Mouse (Mus musculus) midbrain, postnatal 0 days (tissue): ENCODE measurements at regions not wholly inside any gene's neighbourhood (a gene's known extent, or its start where the extent isn't known, plus 50 kb on each side); places are given as distances from the start of the nearest gene placed in this dataset.

Experiments used
- ATAC-seq: fragments of 200-750 bp; cut with Nextera tagmentation; 2 replicates; pipeline ENCODE4 v1.8.0; 2017; ENCODE audit warnings: moderate number of reproducible peaks, mild to moderate bottlenecking, moderate TSS enrichment, moderate library complexity; ENCODE audit not compliant: low FRiP score
- DNase-seq: peaks from one replicate; pipeline ENCODE4 v3.0.0-alpha.2; 2015; ENCODE audit warnings: low spot score
- H3K27ac ChIP-seq: fragments of 300-500 bp; sonication (generic); 2 replicates; pipeline ENCODE4 v1.5.1; 2014; ENCODE audit warnings: low read depth, mild to moderate bottlenecking, low read length, mixed read lengths
- H3K27me3 ChIP-seq: fragments of 300-500 bp; sonication (generic); 2 replicates; pipeline ENCODE4 v1.6.1; 2014; ENCODE audit warnings: low read length, control low read depth, mixed read lengths; ENCODE audit not compliant: insufficient read depth
- H3K36me3 ChIP-seq: fragments of 300-500 bp; sonication (generic); 2 replicates; pipeline ENCODE4 v1.6.1; 2014; ENCODE audit warnings: low read length, control low read depth, mixed read lengths; ENCODE audit not compliant: insufficient read depth
- H3K4me1 ChIP-seq: fragments of 300-500 bp; sonication (generic); 2 replicates; pipeline ENCODE4 v1.6.1; 2014; ENCODE audit warnings: mild to moderate bottlenecking, control low read depth, antibody characterized with exemption, low read length, mixed read lengths; ENCODE audit not compliant: insufficient read depth
- H3K4me2 ChIP-seq: fragments of 300-500 bp; sonication (generic); 2 replicates; pipeline ENCODE4 v1.6.1; 2014; ENCODE audit warnings: low read depth, mild to moderate bottlenecking, low read length, mixed read lengths; ENCODE audit not compliant: poor library complexity, severe bottlenecking
- H3K4me3 ChIP-seq: fragments of 300-500 bp; sonication (generic); 2 replicates; pipeline ENCODE4 v1.5.1; 2014; ENCODE audit warnings: low read depth, mild to moderate bottlenecking, low read length, moderate library complexity
- H3K9ac ChIP-seq: fragments of 300-500 bp; sonication (generic); replicated peaks from 2 replicates; pipeline ENCODE4 v1.6.1; 2014; ENCODE audit warnings: mild to moderate bottlenecking, low read length, moderate library complexity, mixed read lengths; ENCODE audit not compliant: poor library complexity, severe bottlenecking
- H3K9me3 ChIP-seq: fragments of 300-500 bp; sonication (generic); 2 replicates; pipeline ENCODE4 v1.6.1; 2016; ENCODE audit warnings: low read length, control low read depth
- CTCF ChIP-seq: IDR thresholded peaks from 2 replicates; pipeline ENCODE4 v1.5.1; 2016; ENCODE audit warnings: antibody characterized with exemption, mild to moderate bottlenecking
- WGBS: fragments of 180-500 bp; shearing (Covaris S2); extraction: QIAGEN DNeasy Blood & Tissue Kit; methylation state at CpG from one replicate; pipeline ENCODE4 v1.1.7; 2014; 5-methylcytosine and 5-hydroxymethylcytosine counted together

GRCm38 (mm10) chr15:28823526-28823925 is 620.0 kb downstream of the Dnah5 start:
- Histone ChIP-seq H3K36me3 (no peaks in the 10 kb centered on the region), H3K9ac (no peak overlapping the region), H3K9me3 (no peaks in the 10 kb centered on the region), H3K4me1 (no peaks in the 10 kb centered on the region), H3K4me2 (no peak overlapping the region), H3K27me3 (no peaks in the 10 kb centered on the region), H3K27ac (no peak overlapping the region), H3K4me3 (no peak overlapping the region)
- DNase-seq (no peak), ATAC-seq (no peak)
- 67% methylated on average over 2 of the region's 2 CpGs for WGBS
- TF ChIP-seq CTCF: no peak

DNA sequence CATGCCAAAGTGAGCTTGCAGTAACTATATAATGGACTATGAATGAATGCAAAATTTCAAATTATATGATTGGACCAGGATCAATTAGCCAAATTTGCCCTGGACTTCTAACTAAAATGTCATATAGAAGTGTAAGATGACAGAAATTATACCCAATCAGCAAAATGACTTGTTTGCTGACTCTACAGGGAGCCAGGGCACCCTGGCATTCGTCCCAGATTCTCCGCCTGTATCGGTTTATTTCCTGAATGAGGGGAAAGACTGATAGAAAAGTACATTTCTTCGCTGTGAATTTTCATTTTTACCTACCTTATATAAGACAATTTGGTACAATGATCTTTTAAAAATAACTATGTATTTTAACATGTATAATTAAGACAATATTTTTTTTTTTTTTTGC is 631.3 kb downstream of the Dnah5 start:
- no peak for TF ChIP-seq CTCF
- Histone ChIP-seq H3K27me3 (no peaks in the 10 kb centered on the region), H3K4me1 (no peaks in the 10 kb centered on the region), H3K9ac (no peak overlapping the region), H3K9me3 (no peaks in the 10 kb centered on the region), H3K4me2 (no peak overlapping the region), H3K27ac (no peak overlapping the region), H3K36me3 (no peaks in the 10 kb centered on the region), H3K4me3 (no peak overlapping the region)
- DNase-seq (peak; percentile 25), ATAC-seq (no peak)
- WGBS: 84% methylated on average over 4 of the region's 4 CpGs

- Histone ChIP-seq H3K4me3 (no peak overlapping the region), H3K4me1 (no peaks in the 10 kb centered on the region), H3K36me3 (no peaks in the 10 kb centered on the region), H3K9ac (no peak overlapping the region), H3K27me3 (no peaks in the 10 kb centered on the region), H3K27ac (no peak overlapping the region), H3K4me2 (no peak overlapping the region), H3K9me3 (no peaks in the 10 kb centered on the region)
- DNase-seq (no peak), ATAC-seq (no peak)
- WGBS: 87% methylated on average over 1 of the region's 1 CpGs
- no peak for TF ChIP-seq CTCF
Observed at GRCm38 (mm10) chr15:28840322-28840721, 636.8 kb downstream of the Dnah5 start.

DNA sequence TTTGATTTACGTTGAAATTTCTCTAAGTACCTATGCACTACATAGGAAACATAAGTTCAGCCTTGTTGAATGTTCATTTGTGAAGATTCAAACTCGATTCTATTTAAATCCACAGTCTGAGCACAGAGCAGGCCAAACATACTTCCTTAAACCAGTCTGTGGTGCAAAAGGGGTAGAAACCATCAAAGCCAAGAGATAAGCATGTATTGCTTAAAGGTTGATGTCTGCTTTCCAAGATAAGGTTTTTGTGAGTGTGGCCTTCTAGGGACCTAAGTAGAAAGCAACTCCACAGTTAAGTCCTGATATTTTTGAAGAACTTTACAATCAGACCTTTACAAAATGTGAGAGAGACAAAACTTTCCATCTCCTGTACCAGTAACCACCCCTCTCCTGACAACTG is 652.9 kb downstream of the Dnah5 start:
- H3K4me2 ChIP-seq: no peak overlapping the region
- H3K9ac ChIP-seq: no peak overlapping the region
- no peak for TF ChIP-seq CTCF
- DNase-seq: no peak
- H3K9me3 ChIP-seq: no peaks in the 10 kb centered on the region
- no peak overlapping the region for H3K4me3 ChIP-seq
- no peaks in the 10 kb centered on the region for H3K36me3 ChIP-seq
- H3K27me3 ChIP-seq: no peaks in the 10 kb centered on the region
- no peak for ATAC-seq
- H3K4me1 ChIP-seq: no peaks in the 10 kb centered on the region
- WGBS: 69% methylated on average over 2 of the region's 2 CpGs
- H3K27ac ChIP-seq: no peak overlapping the region

- DNase-seq: no peak
- Histone ChIP-seq H3K4me1 (no peaks in the 10 kb centered on the region), H3K4me3 (no peak overlapping the region), H3K9me3 (no peaks in the 10 kb centered on the region), H3K9ac (no peak overlapping the region), H3K4me2 (no peak overlapping the region), H3K27me3 (no peaks in the 10 kb centered on the region), H3K27ac (no peak overlapping the region), H3K36me3 (no peaks in the 10 kb centered on the region)
- no peak for ATAC-seq
- TF ChIP-seq CTCF: no peak
- WGBS: 82% methylated on average over 2 of the region's 2 CpGs
Observed at GRCm38 (mm10) chr15:28858176-28858575, 654.6 kb downstream of the Dnah5 start.

DNA sequence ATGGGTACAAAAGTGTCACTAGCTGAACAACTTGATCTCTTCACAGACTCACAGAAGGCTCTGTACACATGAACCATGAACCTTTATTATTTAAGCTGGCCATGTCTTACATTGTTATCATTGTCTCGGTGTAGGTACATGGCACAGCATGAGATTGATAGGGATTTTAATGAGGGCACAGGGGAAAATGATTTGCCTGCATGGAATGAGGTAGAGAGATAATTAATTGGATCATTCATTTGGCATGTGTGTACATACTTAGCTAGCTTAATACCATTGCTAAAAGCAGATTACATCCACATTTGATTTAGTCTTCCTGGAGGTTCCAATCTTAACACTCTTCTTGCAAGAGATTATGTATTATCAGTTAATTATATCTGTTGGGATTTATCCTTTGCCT is 660.5 kb downstream of the Dnah5 start:
- DNase-seq: no peak
- no peaks in the 10 kb centered on the region for H3K27me3 ChIP-seq
- WGBS: 26% methylated on average over 1 of the region's 1 CpGs
- H3K4me1 ChIP-seq: no peaks in the 10 kb centered on the region
- no peaks in the 10 kb centered on the region for H3K9me3 ChIP-seq
- TF ChIP-seq CTCF: no peak
- H3K4me3 ChIP-seq: no peak overlapping the region
- H3K27ac ChIP-seq: no peak overlapping the region
- H3K4me2 ChIP-seq: no peak overlapping the region
- H3K9ac ChIP-seq: no peak overlapping the region
- no peak for ATAC-seq
- H3K36me3 ChIP-seq: no peaks in the 10 kb centered on the region

DNA sequence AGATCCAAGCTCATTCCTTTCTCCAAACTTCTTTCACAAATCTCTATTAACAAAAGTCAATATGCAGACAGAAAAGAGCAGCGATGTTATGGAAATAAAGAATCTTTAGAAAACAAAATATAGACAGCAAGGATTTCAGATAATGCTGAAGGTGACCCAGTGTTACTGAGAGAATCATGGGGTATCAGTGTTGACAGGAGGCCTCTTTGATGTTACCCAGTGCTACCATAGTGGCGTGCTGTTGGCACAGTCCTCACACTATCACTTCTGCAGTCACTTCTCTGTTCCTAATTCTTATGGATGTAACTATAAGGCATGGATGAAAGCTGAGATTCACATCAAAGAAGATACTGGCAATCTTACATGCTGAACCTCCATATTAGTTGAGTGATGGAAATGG is 661.4 kb downstream of the Dnah5 start:
- no peak overlapping the region for H3K27ac ChIP-seq
- WGBS: 84% methylated on average over 2 of the region's 2 CpGs
- TF ChIP-seq CTCF: no peak
- H3K4me3 ChIP-seq: no peak overlapping the region
- no peaks in the 10 kb centered on the region for H3K4me1 ChIP-seq
- H3K36me3 ChIP-seq: no peaks in the 10 kb centered on the region
- H3K9ac ChIP-seq: no peak overlapping the region
- no peak overlapping the region for H3K4me2 ChIP-seq
- no peak for ATAC-seq
- H3K27me3 ChIP-seq: no peaks in the 10 kb centered on the region
- no peak for DNase-seq
- H3K9me3 ChIP-seq: no peaks in the 10 kb centered on the region
